18 mouse cellular contexts compared by ENCODE assay signal in genomic region chr4:154240608-154241007, GRCm38 (mm10).
DNase-seq lines count a peak whose midpoint lies in the region; ATAC-seq and TF ChIP-seq lines count a peak whose summit lies in the region.
"Had no signal": no experiment of that assay in that cellular context is flagged by ENCODE, and none has a peak within 500 bp of the region (broad histone marks: within the 10 kb centered on the region; RNA-seq: fewer than 3 reads in every experiment).

No protein-coding gene starts in this region.

- ATAC-seq in intestine, postnatal 0 days: no peak
- no peak for ATAC-seq in intestine, embryonic 15.5 days
- ATAC-seq in midbrain, postnatal 0 days (ENCODE audit: low FRiP score): no peak
- no peak for ATAC-seq in midbrain, embryonic 15.5 days (replicated peaks)
- no peak for ATAC-seq in limb, embryonic 15.5 days (ENCODE audit: insufficient number of reproducible peaks, low FRiP score, low TSS enrichment, low read depth)
- ATAC-seq: intestine, embryonic 16.5 days; liver, embryonic 12.5 days had no signal

- H3K4me2 ChIP-seq in intestine, postnatal 0 days (replicated peaks; ENCODE audit: low read depth): no peak overlapping the region
- no peak overlapping the region for H3K4me2 ChIP-seq in intestine, embryonic 15.5 days (replicated peaks)
- no peak overlapping the region for H3K4me2 ChIP-seq in midbrain, postnatal 0 days (ENCODE audit: low read depth, low read length, poor library complexity, severe bottlenecking)
- H3K4me2 ChIP-seq in midbrain, embryonic 15.5 days: no peak overlapping the region
- no peak overlapping the region for H3K4me2 ChIP-seq in limb, embryonic 15.5 days
- H3K4me2 ChIP-seq: hindbrain, embryonic 14.5 days; kidney, embryonic 15.5 days; liver, embryonic 12.5 days; neural tube, embryonic 15.5 days had no signal

- no peaks in the 10 kb centered on the region for H3K36me3 ChIP-seq in intestine, postnatal 0 days (ENCODE audit: control insufficient read depth, insufficient read depth)
- H3K36me3 ChIP-seq in intestine, embryonic 15.5 days: no peaks in the 10 kb centered on the region
- H3K36me3 ChIP-seq in midbrain, postnatal 0 days (ENCODE audit: insufficient read depth, low read length): no peaks in the 10 kb centered on the region
- no peaks in the 10 kb centered on the region for H3K36me3 ChIP-seq in midbrain, embryonic 15.5 days (replicated peaks)
- H3K36me3 ChIP-seq in limb, embryonic 15.5 days: peaks cover 4% of the 10 kb centered on the region; the same call in 1 of the 2 replicates
- H3K36me3 ChIP-seq: kidney, embryonic 15.5 days; liver, embryonic 12.5 days; neural tube, embryonic 15.5 days had no signal

- DNase-seq in midbrain, postnatal 0 days (ENCODE audit: low spot score): no peak
- DNase-seq in cerebellum, adult 9-11 months: no peak
- no peak for DNase-seq in embryo, embryonic 11 days
- DNase-seq: adrenal gland, adult 8-10 months; cerebellum, postnatal 10 days; heart, adult 11 months; kidney, postnatal 4 days; midbrain, embryonic 14.5 days; thymus, postnatal 25 days had no signal

- no peaks in the 10 kb centered on the region for H3K27me3 ChIP-seq in intestine, postnatal 0 days (replicated peaks; ENCODE audit: control insufficient read depth, insufficient read depth, low read length)
- H3K27me3 ChIP-seq in intestine, embryonic 15.5 days (replicated peaks): no peaks in the 10 kb centered on the region
- H3K27me3 ChIP-seq in midbrain, postnatal 0 days (ENCODE audit: insufficient read depth, low read length): no peaks in the 10 kb centered on the region
- H3K27me3 ChIP-seq in midbrain, embryonic 15.5 days (replicated peaks): no peaks in the 10 kb centered on the region
- H3K27me3 ChIP-seq in limb, embryonic 15.5 days: no peaks in the 10 kb centered on the region
- H3K27me3 ChIP-seq: kidney, embryonic 15.5 days; neural tube, embryonic 15.5 days had no signal

- no peak overlapping the region for H3K4me3 ChIP-seq in intestine, postnatal 0 days (ENCODE audit: low read depth, low read length)
- no peak overlapping the region for H3K4me3 ChIP-seq in intestine, embryonic 15.5 days (replicated peaks)
- no peak overlapping the region for H3K4me3 ChIP-seq in midbrain, postnatal 0 days (ENCODE audit: low read depth, low read length)
- H3K4me3 ChIP-seq in midbrain, embryonic 15.5 days: no peak overlapping the region
- H3K4me3 ChIP-seq in limb, embryonic 15.5 days: 0 out of 2 replicates have a peak overlapping the region, but pooled peaks have one; percentile 3
- H3K4me3 ChIP-seq: kidney, embryonic 15.5 days; liver, embryonic 12.5 days; neural tube, embryonic 15.5 days had no signal

- no peak overlapping the region for H3K27ac ChIP-seq in intestine, postnatal 0 days (ENCODE audit: low read depth, low read length)
- no peak overlapping the region for H3K27ac ChIP-seq in intestine, embryonic 15.5 days
- H3K27ac ChIP-seq in midbrain, postnatal 0 days (ENCODE audit: low read depth, low read length): no peak overlapping the region
- no peak overlapping the region for H3K27ac ChIP-seq in midbrain, embryonic 15.5 days
- no peak overlapping the region for H3K27ac ChIP-seq in limb, embryonic 15.5 days
- H3K27ac ChIP-seq: hindbrain, embryonic 14.5 days; kidney, embryonic 15.5 days; liver, embryonic 12.5 days; neural tube, embryonic 15.5 days had no signal

- WGBS in intestine, postnatal 0 days: 67% methylated on average over 11 of the region's 11 CpGs
- WGBS in intestine, embryonic 15.5 days: 66% methylated on average over 11 of the region's 11 CpGs
- WGBS in midbrain, postnatal 0 days: 68% methylated on average over 11 of the region's 11 CpGs
- WGBS in midbrain, embryonic 15.5 days: 65% methylated on average over 11 of the region's 11 CpGs
- WGBS in limb, embryonic 15.5 days: 60% methylated on average over 11 of the region's 11 CpGs

- H3K9me3 ChIP-seq in intestine, postnatal 0 days (ENCODE audit: control insufficient read depth): no peaks in the 10 kb centered on the region
- H3K9me3 ChIP-seq in intestine, embryonic 15.5 days: no peaks in the 10 kb centered on the region
- no peaks in the 10 kb centered on the region for H3K9me3 ChIP-seq in midbrain, postnatal 0 days (ENCODE audit: low read length)
- H3K9me3 ChIP-seq in midbrain, embryonic 15.5 days: no peaks in the 10 kb centered on the region
- no peaks in the 10 kb centered on the region for H3K9me3 ChIP-seq in limb, embryonic 15.5 days
- H3K9me3 ChIP-seq: kidney, embryonic 15.5 days; liver, embryonic 12.5 days; neural tube, embryonic 15.5 days had no signal

- H3K9ac ChIP-seq in intestine, postnatal 0 days (ENCODE audit: low read depth, low read length): no peak overlapping the region
- no peak overlapping the region for H3K9ac ChIP-seq in intestine, embryonic 15.5 days
- H3K9ac ChIP-seq in midbrain, postnatal 0 days (replicated peaks; ENCODE audit: low read length, poor library complexity, severe bottlenecking): no peak overlapping the region
- H3K9ac ChIP-seq in midbrain, embryonic 15.5 days: no peak overlapping the region
- no peak overlapping the region for H3K9ac ChIP-seq in limb, embryonic 15.5 days
- H3K9ac ChIP-seq: hindbrain, embryonic 14.5 days; kidney, embryonic 15.5 days; liver, embryonic 12.5 days; neural tube, embryonic 15.5 days had no signal

- H3K4me1 ChIP-seq in intestine, postnatal 0 days (replicated peaks; ENCODE audit: control insufficient read depth, insufficient read depth, low read length): no peaks in the 10 kb centered on the region
- H3K4me1 ChIP-seq in intestine, embryonic 15.5 days (replicated peaks): peaks cover 10% of the 10 kb centered on the region
- no peaks in the 10 kb centered on the region for H3K4me1 ChIP-seq in midbrain, postnatal 0 days (ENCODE audit: insufficient read depth, low read length)
- peaks cover 12% of the 10 kb centered on the region for H3K4me1 ChIP-seq in midbrain, embryonic 15.5 days
- peaks cover 84% of the 10 kb centered on the region for H3K4me1 ChIP-seq in limb, embryonic 15.5 days

- peak; percentile 25; the same call in 1 of the 2 replicates for TF ChIP-seq CTCF in intestine, postnatal 0 days (IDR thresholded peaks at IDR 0.05; ENCODE audit: low read depth)
- TF ChIP-seq CTCF in midbrain, postnatal 0 days (IDR thresholded peaks at IDR 0.05): peak; percentile 39
